Mouse (Mus musculus): ENCODE measurements at regions not wholly inside any gene's neighbourhood (a gene's known extent, or its start where the extent isn't known, plus 50 kb on each side); places are given as distances from the start of the nearest gene placed in this dataset.

DNA sequence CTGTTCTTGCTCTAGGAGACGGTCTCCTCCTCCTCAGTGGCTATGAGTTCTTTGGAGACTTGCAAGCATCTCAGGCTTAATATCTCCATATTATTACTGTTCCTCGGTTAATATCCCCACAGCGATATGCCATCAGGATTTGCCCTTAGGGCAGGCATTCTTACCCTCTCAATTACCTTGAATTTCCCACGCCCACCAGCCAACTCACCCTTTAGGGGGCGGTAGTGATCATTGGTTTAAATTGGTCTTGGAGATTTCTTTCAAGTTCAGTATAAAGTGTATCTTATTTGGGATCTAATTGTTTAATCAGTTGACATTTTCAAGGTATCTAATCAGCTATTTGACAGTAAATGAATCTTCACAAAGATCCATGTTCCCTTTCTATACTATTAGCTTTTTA is 162.5 kb downstream of the Emp1 start:
- no peak for DNase-seq (ENCODE audit: low read depth, low spot score)

DNA sequence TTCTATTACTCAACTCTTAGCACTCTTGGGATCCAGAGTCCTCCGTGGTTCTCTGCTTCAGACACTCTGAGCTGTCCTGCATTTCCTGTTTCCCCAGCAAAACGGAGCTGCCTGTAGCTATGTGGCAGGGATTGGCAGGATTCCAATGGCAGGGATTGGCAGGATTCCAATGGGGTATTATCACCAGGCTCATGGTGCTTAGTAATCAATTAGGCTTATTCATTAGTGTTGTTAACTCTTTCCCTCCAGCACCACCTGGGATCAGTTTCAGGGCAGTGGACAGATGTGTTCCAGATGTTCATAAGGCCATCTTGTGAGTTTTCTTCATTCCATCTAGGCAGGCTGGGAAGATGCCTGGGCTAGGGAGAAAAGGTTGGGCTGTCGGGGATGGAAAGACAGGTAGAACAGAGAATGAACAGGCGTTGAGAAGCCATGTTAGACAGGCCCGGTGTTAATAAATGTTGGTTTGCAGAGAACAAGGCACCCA is 163.5 kb downstream of the Emp1 start:
- no peak for DNase-seq (ENCODE audit: low read depth, low spot score)

DNA sequence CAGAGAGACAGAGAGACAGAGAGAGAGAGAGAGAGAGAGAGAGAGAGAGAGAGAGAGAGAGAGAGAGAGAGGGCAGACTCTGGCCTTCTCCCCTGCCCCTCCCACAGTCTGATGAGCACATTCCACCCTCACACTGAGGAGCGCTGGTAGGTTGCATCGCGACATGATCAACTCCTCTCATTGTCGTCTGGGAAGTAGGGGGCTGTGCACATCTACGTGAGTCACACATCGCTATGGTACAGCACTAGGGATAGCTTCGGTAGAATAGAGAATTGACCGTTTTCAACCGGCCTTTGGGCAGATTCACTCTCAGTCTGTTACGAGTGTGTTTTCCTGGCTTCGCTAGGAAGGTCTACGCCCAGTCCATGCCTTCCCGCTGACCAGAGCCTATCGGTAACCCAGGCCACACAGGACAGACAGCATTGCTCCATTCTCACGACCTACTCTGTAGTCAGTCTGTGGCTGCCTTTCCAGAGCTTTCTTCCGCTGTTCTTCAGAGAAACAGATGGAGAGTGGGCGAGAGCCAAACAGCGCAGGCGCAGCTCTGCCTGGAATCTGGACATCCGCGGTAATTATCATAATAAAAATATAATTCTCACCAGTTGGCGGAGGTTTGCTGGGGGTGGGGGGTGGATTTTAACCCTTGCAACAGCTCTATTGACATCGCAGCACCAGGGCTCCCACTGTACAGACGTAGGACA is 164.3 kb downstream of the Emp1 start:
- no peak for DNase-seq (ENCODE audit: low read depth, low spot score)

- no peak for DNase-seq (ENCODE audit: low read depth, low spot score)
Observed at GRCm38 (mm10) chr6:135527879-135528278, 165.5 kb downstream of the Emp1 start.

GRCm38 (mm10) chr6:135539791-135540646 is 177.7 kb downstream of the Emp1 start:
- DNase-seq (ENCODE audit: low read depth, low spot score) = no peak

DNA sequence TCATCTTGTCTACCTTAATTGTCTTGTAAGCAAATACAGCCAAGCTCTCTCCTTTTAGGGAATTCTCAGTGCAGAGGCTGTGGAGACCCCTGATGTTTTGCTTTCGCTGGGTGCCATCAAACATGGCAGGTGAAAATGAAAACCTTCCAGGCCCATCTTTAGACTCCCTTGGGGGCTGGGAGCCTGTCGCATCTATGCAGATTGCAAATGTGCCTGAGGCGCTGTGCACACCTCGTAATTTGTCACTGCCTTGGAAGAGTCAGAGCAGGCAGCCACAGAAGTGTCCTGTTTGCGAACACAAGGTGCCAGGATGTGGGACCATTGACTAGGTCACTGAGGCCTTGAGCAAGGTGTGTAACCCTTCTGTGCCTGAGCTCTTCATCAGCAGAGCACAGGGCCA is 179.2 kb downstream of the Emp1 start:
- no peak for DNase-seq (ENCODE audit: low read depth, low spot score)

GRCm38 (mm10) chr6:135542356-135542755 is 180.0 kb downstream of the Emp1 start:
- DNase-seq (ENCODE audit: low read depth, low spot score) = no peak

DNA sequence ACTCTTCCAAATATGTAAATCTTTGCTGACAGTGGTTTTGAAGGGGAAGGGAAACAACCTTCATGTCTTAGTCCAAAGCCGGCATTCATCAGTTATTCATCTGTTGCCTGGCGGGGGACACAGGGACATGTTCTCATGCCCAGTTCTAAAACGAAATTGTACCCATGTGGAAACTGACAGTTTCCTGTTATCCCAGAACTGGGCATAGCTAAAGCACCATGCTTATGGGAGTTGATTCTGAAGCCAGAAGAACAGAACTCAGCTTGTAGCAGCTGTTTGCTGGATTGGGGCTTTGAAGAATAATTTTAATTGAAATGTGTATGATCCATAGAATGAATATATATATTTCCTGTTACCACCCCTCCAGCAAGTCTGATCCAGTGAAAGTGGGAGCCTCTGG is 181.0 kb downstream of the Emp1 start:
- no peak for DNase-seq (ENCODE audit: low read depth, low spot score)

GRCm38 (mm10) chr6:135543863-135544262 is 181.5 kb downstream of the Emp1 start:
- DNase-seq (ENCODE audit: low read depth, low spot score) = no peak

- no peak for DNase-seq (ENCODE audit: low read depth, low spot score)
Observed at GRCm38 (mm10) chr6:135550368-135550950, 188.1 kb downstream of the Emp1 start.

DNA sequence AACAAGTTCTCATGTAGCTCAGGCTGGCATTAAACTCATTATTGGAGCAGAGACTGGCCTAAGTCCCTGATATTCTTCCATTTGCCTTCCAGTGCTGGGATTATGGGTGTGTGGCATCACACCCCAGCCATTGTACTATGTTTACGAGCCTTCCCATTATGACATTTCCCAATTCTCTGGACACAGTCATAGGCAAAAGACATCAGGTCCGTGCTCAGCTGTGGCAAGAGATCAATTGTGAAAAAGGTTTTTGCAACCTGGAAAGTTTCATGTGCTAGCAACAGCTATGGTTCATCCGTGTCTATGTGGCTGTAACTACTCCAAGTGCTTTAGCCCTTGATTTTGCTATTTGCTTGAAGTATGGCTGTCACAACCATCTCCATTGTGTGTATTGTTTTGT is 190.1 kb downstream of the Emp1 start:
- no peak for DNase-seq (ENCODE audit: low read depth, low spot score)

- DNase-seq (ENCODE audit: low read depth, low spot score) = no peak
Observed at GRCm38 (mm10) chr6:135559501-135559907, 197.2 kb downstream of the Emp1 start.

GRCm38 (mm10) chr6:135562267-135562666 is 199.9 kb downstream of the Emp1 start:
- DNase-seq (ENCODE audit: low read depth, low spot score) = no peak

- no peak for DNase-seq (ENCODE audit: low read depth, low spot score)
Observed at GRCm38 (mm10) chr6:135563766-135564165, 201.4 kb downstream of the Emp1 start.

- no peak for DNase-seq (ENCODE audit: low read depth, low spot score)
Observed at GRCm38 (mm10) chr6:135569086-135569485, 206.7 kb downstream of the Emp1 start.

- no peak for DNase-seq (ENCODE audit: low read depth, low spot score)
Observed at GRCm38 (mm10) chr6:135575294-135575693, 212.9 kb downstream of the Emp1 start.

- no peak for DNase-seq (ENCODE audit: low read depth, low spot score)
Observed at GRCm38 (mm10) chr6:135578728-135579127, 216.4 kb downstream of the Emp1 start.

- DNase-seq (ENCODE audit: low read depth, low spot score) = no peak
Observed at GRCm38 (mm10) chr6:135582567-135582966, 220.2 kb downstream of the Emp1 start.

GRCm38 (mm10) chr6:135584782-135585181 is 222.4 kb downstream of the Emp1 start:
- no peak for DNase-seq (ENCODE audit: low read depth, low spot score)

DNA sequence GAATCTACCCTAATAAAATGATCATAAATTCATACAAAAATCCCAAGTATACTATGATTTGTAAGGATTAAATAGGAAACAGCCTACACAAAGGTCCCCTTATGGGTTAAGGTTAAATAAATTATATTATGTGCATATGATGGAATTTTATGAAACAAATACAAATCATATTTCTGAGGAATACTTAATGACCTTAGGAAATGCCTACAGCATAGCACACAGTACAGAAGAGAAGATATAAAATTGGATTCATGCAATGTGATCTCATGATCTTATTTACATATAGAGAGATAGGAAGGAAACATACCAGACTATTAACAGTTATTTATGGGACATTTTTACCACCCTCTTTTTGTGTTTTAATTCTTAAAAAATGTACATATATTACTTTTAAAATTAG is 227.7 kb downstream of the Emp1 start:
- DNase-seq (ENCODE audit: low read depth, low spot score) = no peak

- DNase-seq (ENCODE audit: low read depth, low spot score) = no peak
Observed at GRCm38 (mm10) chr6:135591085-135591484, 228.7 kb downstream of the Emp1 start.

GRCm38 (mm10) chr6:135596358-135596757 is 234.0 kb downstream of the Emp1 start:
- no peak for DNase-seq (ENCODE audit: low read depth, low spot score)

Data from CD4-positive, CD25-positive, alpha-beta regulatory T cell, adult 2 months (primary cell).